ENCODE assay signal across 8 mouse cellular contexts in genomic region chr17:35916297-35917142, GRCm38 (mm10). TPM values are rescaled to one million over a fixed set of nuclear protein-coding genes. Genes with fewer than 3 reads are reported as not detected.
DNase-seq lines count a peak whose midpoint lies in the region; ATAC-seq and TF ChIP-seq lines count a peak whose summit lies in the region.

Gene Mrps18b, minus strand, starts transcription at chr17:35916389.
Gene Ppp1r10, plus strand, starts transcription at chr17:35916434.

- peaks cover 59% of the 10 kb centered on the region for H3K79me3 ChIP-seq in C2C12 (ENCODE audit: low read depth)

- H3K9ac ChIP-seq in heart, embryonic 11.5 days (ENCODE audit: low read depth, low read length) = peak within 1 kb of the TSS; percentile 99
- peak within 1 kb of the TSS; percentile 98 for H3K9ac ChIP-seq in kidney, embryonic 16.5 days (replicated peaks; ENCODE audit: low read length)
- peak within 1 kb of the TSS; percentile 96 for H3K9ac ChIP-seq in liver, adult 2 months (ENCODE audit: low read depth, low read length)

- peak; percentile 100 for DNase-seq in brain, embryonic 14.5 days (ENCODE audit: low read depth)
- DNase-seq in liver, adult 2 months (ENCODE audit: extremely low read depth, low read depth, low spot score) = peak; percentile 95
- peak; percentile 100 for DNase-seq in splenic B cell, adult 2 months (ENCODE audit: low read depth, low spot score)

- peaks cover 91% of the 10 kb centered on the region for H3K79me2 ChIP-seq in C2C12 (ENCODE audit: control insufficient read depth, insufficient read depth)
- peaks cover 10% of the 10 kb centered on the region for H3K79me2 ChIP-seq in liver, adult 2 months (ENCODE audit: control insufficient read depth, insufficient read depth, low read length)
- peaks cover 54% of the 10 kb centered on the region for H3K79me2 ChIP-seq in myocyte (ENCODE audit: control insufficient read depth, insufficient read depth)

- peak within 1 kb of the TSS; percentile 88 for H3K4me3 ChIP-seq in C2C12 (ENCODE audit: insufficient read depth, poor library complexity, severe bottlenecking)
- peak within 1 kb of the TSS; percentile 73 for H3K4me3 ChIP-seq in erythroblast, embryonic 14.5 days (replicated peaks)
- H3K4me3 ChIP-seq in heart, embryonic 11.5 days (ENCODE audit: low read depth, low read length) = peak within 1 kb of the TSS; percentile 86
- peak within 1 kb of the TSS; percentile 85 for H3K4me3 ChIP-seq in kidney, embryonic 16.5 days (ENCODE audit: low read length)
- H3K4me3 ChIP-seq in liver, adult 2 months (ENCODE audit: insufficient read depth, low read depth, low read length) = peak within 1 kb of the TSS; percentile 95
- peak within 1 kb of the TSS; percentile 96 for H3K4me3 ChIP-seq in myocyte

- peak; percentile 89; the same call in 1 of the 2 replicates for TF ChIP-seq POLR2A in brain, embryonic 14.5 days (IDR thresholded peaks at IDR 0.05; ENCODE audit: borderline replicate concordance, extremely low read depth, insufficient read depth, insufficient read length, poor library complexity, severe bottlenecking)
- peak; percentile 98 for TF ChIP-seq POLR2A in liver, adult 2 months (IDR thresholded peaks at IDR 0.05; ENCODE audit: extremely low read depth, insufficient read depth, low read length)
- TF ChIP-seq POLR2A in myocyte (IDR thresholded peaks at IDR 0.05; ENCODE audit: insufficient read length, low read depth) = peak; percentile 81

- peak; percentile 92 for ATAC-seq in heart, embryonic 11.5 days (replicated peaks; ENCODE audit: insufficient number of reproducible peaks, low FRiP score, low TSS enrichment)
- ATAC-seq in kidney, embryonic 16.5 days (ENCODE audit: low FRiP score, low TSS enrichment) = peak; percentile 97

- peak within 1 kb of the TSS; percentile 80 for H3ac ChIP-seq in C2C12 (ENCODE audit: control insufficient read depth, insufficient read length, low read depth)
- peak within 1 kb of the TSS; percentile 92 for H3ac ChIP-seq in myocyte (ENCODE audit: control insufficient read depth, insufficient read length)

- H3K9me3 ChIP-seq in erythroblast, embryonic 14.5 days (ENCODE audit: control insufficient read depth, low read length) = no peaks in the 10 kb centered on the region
- no peaks in the 10 kb centered on the region for H3K9me3 ChIP-seq in heart, embryonic 11.5 days (replicated peaks; ENCODE audit: control insufficient read depth, low read length)
- no peaks in the 10 kb centered on the region for H3K9me3 ChIP-seq in kidney, embryonic 16.5 days (ENCODE audit: low read length)

- H3K36me3 ChIP-seq in C2C12 (ENCODE audit: control insufficient read depth, insufficient read depth) (peaks cover 66% of the 10 kb centered on the region), myocyte (ENCODE audit: control insufficient read depth, insufficient read depth) (peaks cover 35% of the 10 kb centered on the region)
- peaks cover 65% of the 10 kb centered on the region for H3K36me3 ChIP-seq in erythroblast, embryonic 14.5 days (ENCODE audit: control insufficient read depth)
- H3K36me3 ChIP-seq in heart, embryonic 11.5 days (ENCODE audit: control insufficient read depth, insufficient read depth, low read length) = no peaks in the 10 kb centered on the region
- H3K36me3 ChIP-seq in kidney, embryonic 16.5 days (ENCODE audit: insufficient read depth, low read length) = peaks cover 18% of the 10 kb centered on the region; the same call in 1 of the 2 replicates
- H3K36me3 ChIP-seq in liver, adult 2 months (ENCODE audit: control insufficient read depth, insufficient read depth, low read length) = peaks cover 18% of the 10 kb centered on the region
- H3K36me3 ChIP-seq in splenic B cell, adult 2 months (ENCODE audit: control insufficient read depth, insufficient read depth, low read length, poor library complexity, severe bottlenecking) = peaks cover 19% of the 10 kb centered on the region

- WGBS in heart, embryonic 11.5 days (ENCODE audit: insufficient replicate concordance) = under 1% methylated on average over 83 of the region's 83 CpGs
- under 1% methylated on average over 83 of the region's 83 CpGs for WGBS in kidney, embryonic 16.5 days
- under 1% methylated on average over 83 of the region's 83 CpGs for WGBS in liver, adult 2 months

- peak within 1 kb of the TSS; percentile 93 for H3K27ac ChIP-seq in heart, embryonic 11.5 days (ENCODE audit: low read depth, low read length)
- H3K27ac ChIP-seq in kidney, embryonic 16.5 days (ENCODE audit: low read length) = peak within 1 kb of the TSS; percentile 95
- H3K27ac ChIP-seq in liver, adult 2 months (replicated peaks; ENCODE audit: insufficient read depth, low read depth, low read length) = peak within 1 kb of the TSS; percentile 98

- H3K27me3 ChIP-seq in C2C12 (ENCODE audit: control insufficient read depth, insufficient read depth, insufficient read length) (no peaks in the 10 kb centered on the region), myocyte (ENCODE audit: control insufficient read depth, insufficient read depth, insufficient read length) (no peaks in the 10 kb centered on the region)
- H3K27me3 ChIP-seq in erythroblast, embryonic 14.5 days (ENCODE audit: control insufficient read depth) = no peaks in the 10 kb centered on the region
- no peaks in the 10 kb centered on the region for H3K27me3 ChIP-seq in heart, embryonic 11.5 days (ENCODE audit: control insufficient read depth, insufficient read depth, low read length)
- H3K27me3 ChIP-seq in kidney, embryonic 16.5 days (ENCODE audit: insufficient read depth, low read length) = no peaks in the 10 kb centered on the region
- no peaks in the 10 kb centered on the region for H3K27me3 ChIP-seq in liver, adult 2 months (ENCODE audit: control insufficient read depth, insufficient read depth, low read length)
- H3K27me3 ChIP-seq in splenic B cell, adult 2 months (ENCODE audit: control insufficient read depth, insufficient read depth, low read length, poor library complexity, severe bottlenecking) = no peaks in the 10 kb centered on the region

- peak within 1 kb of the TSS; percentile 98 for H3K4me2 ChIP-seq in heart, embryonic 11.5 days
- peak within 1 kb of the TSS; percentile 75 for H3K4me2 ChIP-seq in kidney, embryonic 16.5 days (replicated peaks; ENCODE audit: low read depth, low read length)
- peak within 1 kb of the TSS; percentile 97 for H3K4me2 ChIP-seq in myocyte (ENCODE audit: low read depth)

- peaks cover 63% of the 10 kb centered on the region for H3K4me1 ChIP-seq in erythroblast, embryonic 14.5 days (ENCODE audit: control insufficient read depth)
- peaks cover 15% of the 10 kb centered on the region for H3K4me1 ChIP-seq in heart, embryonic 11.5 days (ENCODE audit: control insufficient read depth, insufficient read depth, low read length)
- H3K4me1 ChIP-seq in kidney, embryonic 16.5 days (ENCODE audit: insufficient read depth, low read length) = peaks cover 30% of the 10 kb centered on the region
- H3K4me1 ChIP-seq in liver, adult 2 months (ENCODE audit: control insufficient read depth, insufficient read depth, low read length) = peaks cover 10% of the 10 kb centered on the region; the same call in 1 of the 2 replicates

- no peak for TF ChIP-seq CTCF in C2C12 (IDR thresholded peaks at IDR 0.05; ENCODE audit: control insufficient read depth, insufficient read depth, insufficient read length)
- TF ChIP-seq CTCF in brain, embryonic 14.5 days (IDR thresholded peaks at IDR 0.05; ENCODE audit: borderline replicate concordance, extremely low read depth, insufficient read depth, insufficient read length) = peak; percentile 64; the same call in 1 of the 2 replicates
- TF ChIP-seq CTCF in liver, adult 2 months (IDR thresholded peaks at IDR 0.05; ENCODE audit: low read depth, low read length) = peak; percentile 45

TF ChIP-seq in C2C12, 6 proteins besides CTCF, POLR2A, EP300 and RAD21:
- no peak for TF ChIP-seq MYOG (IDR thresholded peaks at IDR 0.05; ENCODE audit: control insufficient read depth, extremely low read depth, insufficient read length)
- peak; percentile 92 for TF ChIP-seq MAX (IDR thresholded peaks at IDR 0.05)

TF ChIP-seq in myocyte, 11 proteins besides CTCF, POLR2A, EP300 and RAD21:
- no peak for TF ChIP-seq MYOD1 (IDR thresholded peaks at IDR 0.05; ENCODE audit: control insufficient read depth in 1 of 3, insufficient read length in 2 of 3, low read depth in 2 of 3)
- no peak for TF ChIP-seq TCF3 (IDR thresholded peaks at IDR 0.05; ENCODE audit: insufficient read length, low read depth)
- TF ChIP-seq POLR2AphosphoS2 (IDR thresholded peaks at IDR 0.05; ENCODE audit: insufficient read length, low read depth) = peak; percentile 84
- TF ChIP-seq CEBPB (IDR thresholded peaks at IDR 0.05; ENCODE audit: insufficient read depth, poor library complexity, severe bottlenecking) = no peak
- TF ChIP-seq USF1 (IDR thresholded peaks at IDR 0.05; ENCODE audit: low read depth) = peak; percentile 65
- no peak for TF ChIP-seq MYOG (IDR thresholded peaks at IDR 0.05; ENCODE audit: control insufficient read depth in 1 of 3, insufficient read depth in 1 of 3, insufficient read length in 2 of 3, low read depth in 2 of 3)
- peak; percentile 68 for TF ChIP-seq MAX (IDR thresholded peaks at IDR 0.05; ENCODE audit: low read depth)
- TF ChIP-seq TCF12 (IDR thresholded peaks at IDR 0.05; ENCODE audit: insufficient read depth, poor library complexity, severe bottlenecking) = no peak
- no peak for TF ChIP-seq E2F4 (IDR thresholded peaks at IDR 0.05; ENCODE audit: insufficient read depth)
- peak; percentile 47 for TF ChIP-seq SRF (IDR thresholded peaks at IDR 0.05; ENCODE audit: control insufficient read depth, insufficient read length, low read depth)
- peak; percentile 47 for TF ChIP-seq REST (IDR thresholded peaks at IDR 0.05; ENCODE audit: insufficient read depth, insufficient read length)

RNA-seq across cellular contexts. Expression of gene Mrps18b, which starts in this region (rescaled TPM):
- polyA plus RNA-seq in C2C12 (2012; fragmentation: generic; extraction: Trizol) (153 TPM), myocyte (2012; fragmentation: generic; extraction: Trizol) (104 TPM)
- 43.9 and 51.4 TPM in 2 replicates for polyA plus RNA-seq in brain, embryonic 14.5 days (2012; rRNA removed)
- 0.45 and 0.85 TPM in 2 replicates for polyA plus RNA-seq in erythroblast, embryonic 14.5 days (2012)
- 77.7 and 83.9 TPM in 2 replicates for polyA plus RNA-seq in heart, embryonic 11.5 days (2014; fragmentation: Nextera tagmentation; extraction: Ambion mirVana)
- polyA plus RNA-seq in kidney, embryonic 16.5 days (2015; fragmentation: Nextera tagmentation; extraction: Ambion mirVana) = 88.0 and 89.7 TPM in 2 replicates
- 41.1 and 58.7 TPM in 2 replicates for total RNA-seq in liver, adult 2 months (2014; rRNA removed)
- polyA plus RNA-seq in liver, adult 2 months (2012; rRNA removed) = 89.5 and 106 TPM in 2 replicates

RNA-seq across cellular contexts. Expression of gene Ppp1r10, which starts in this region (rescaled TPM):
- polyA plus RNA-seq in C2C12 (2012; fragmentation: generic; extraction: Trizol) (33.1 TPM), myocyte (2012; fragmentation: generic; extraction: Trizol) (32.9 TPM)
- 52.8 and 60.8 TPM in 2 replicates for polyA plus RNA-seq in brain, embryonic 14.5 days (2012; rRNA removed)
- polyA plus RNA-seq in erythroblast, embryonic 14.5 days (2012) = 5.4 and 6.3 TPM in 2 replicates
- polyA plus RNA-seq in heart, embryonic 11.5 days (2014; fragmentation: Nextera tagmentation; extraction: Ambion mirVana) = 26.9 and 27.2 TPM in 2 replicates
- 47.2 and 54.8 TPM in 2 replicates for polyA plus RNA-seq in kidney, embryonic 16.5 days (2015; fragmentation: Nextera tagmentation; extraction: Ambion mirVana)
- 14.6 and 14.7 TPM in 2 replicates for total RNA-seq in liver, adult 2 months (2014; rRNA removed)
- 15.8 and 30.0 TPM in 2 replicates for polyA plus RNA-seq in liver, adult 2 months (2012; rRNA removed)

Comparison
In these comparisons a context has a peak if more than half of its experiments do, and no peak if none do; other contexts are left out.
1. Peak in every context shown above with its lines: DNase-seq, ATAC-seq, H3K4me3 ChIP-seq and H3K27ac ChIP-seq.
2. RNA of gene Mrps18b (polyA plus RNA-seq): 153 TPM in C2C12 (single experiment), 89.5 to 106 TPM in liver, adult 2 months, 104 TPM in myocyte (single experiment), 88.0 to 89.7 TPM in kidney, embryonic 16.5 days, 77.7 to 83.9 TPM in heart, embryonic 11.5 days and 43.9 to 51.4 TPM in brain, embryonic 14.5 days; 0.45 to 0.85 TPM in erythroblast, embryonic 14.5 days; every median in the first group is over 10 times any median in the second.